Mouse (Mus musculus) intestine, postnatal 0 days (tissue): ENCODE data around the gene Arl6ip1. TPM values are rescaled to one million over a fixed set of nuclear protein-coding genes. Genes with fewer than 3 reads are reported as not detected.

Source experiments
- ATAC-seq: fragments of 200-750 bp; cut with Nextera tagmentation; 2 replicates; pipeline ENCODE4 v1.8.0; 2017; ENCODE audit warnings: mild to moderate bottlenecking, moderate TSS enrichment, moderate library complexity
- H3K27ac ChIP-seq: fragments of 300-500 bp; sonication (generic); 2 replicates; pipeline ENCODE4 v1.5.1; 2014; ENCODE audit warnings: mild to moderate bottlenecking, low read depth, low read length, moderate library complexity
- H3K27me3 ChIP-seq: fragments of 300-500 bp; sonication (generic); replicated peaks from 2 replicates; pipeline ENCODE4 v1.6.1; 2014; ENCODE audit warnings: low read length, mixed read lengths; ENCODE audit not compliant: control insufficient read depth, insufficient read depth
- H3K36me3 ChIP-seq: fragments of 300-500 bp; sonication (generic); 2 replicates; pipeline ENCODE4 v1.6.1; 2014; ENCODE audit warnings: mild to moderate bottlenecking, moderate library complexity; ENCODE audit not compliant: control insufficient read depth, insufficient read depth
- H3K4me1 ChIP-seq: fragments of 300-500 bp; sonication (generic); replicated peaks from 2 replicates; pipeline ENCODE4 v1.6.1; 2014; ENCODE audit warnings: antibody characterized with exemption, low read length, mixed read lengths; ENCODE audit not compliant: control insufficient read depth, insufficient read depth
- H3K4me2 ChIP-seq: fragments of 300-500 bp; sonication (generic); replicated peaks from 2 replicates; pipeline ENCODE4 v1.6.1; 2014; ENCODE audit warnings: low read depth, mild to moderate bottlenecking, moderate library complexity
- H3K4me3 ChIP-seq: fragments of 300-500 bp; sonication (generic); 2 replicates; pipeline ENCODE4 v1.5.1; 2014; ENCODE audit warnings: low read depth, low read length
- H3K9ac ChIP-seq: fragments of 300-500 bp; sonication (generic); 2 replicates; pipeline ENCODE4 v1.6.1; 2014; ENCODE audit warnings: mild to moderate bottlenecking, low read depth, low read length
- H3K9me3 ChIP-seq: fragments of 300-500 bp; sonication (generic); 2 replicates; pipeline ENCODE4 v1.6.1; 2016; ENCODE audit warnings: mixed run types; ENCODE audit not compliant: control insufficient read depth
- CTCF ChIP-seq: sonication (generic); IDR thresholded peaks from 2 replicates; pipeline ENCODE4 v1.5.1; 2016; ENCODE audit warnings: low read depth, mild to moderate bottlenecking, control low read depth, antibody characterized with exemption, moderate library complexity
- WGBS: fragments of 180-500 bp; shearing (Covaris S2); extraction: QIAGEN DNeasy Blood & Tissue Kit; methylation state at CpG from one replicate; pipeline ENCODE4 v1.1.7; 2014; 5-methylcytosine and 5-hydroxymethylcytosine counted together
- polyA plus RNA-seq: library from polyadenylated mRNA; unstranded; fragments of >200 nt; fragmentation: Nextera tagmentation; extraction: Ambion mirVana; gene quantifications from 2 replicates; pipeline ENCODE4 v1.2.1, GENCODE M21; 2015

Gene Arl6ip1
- polyA plus RNA-seq, 1 experiment from 2014 or later: 587 TPM

- H3K4me2 ChIP-seq: no peak overlapping the region
- no peak for TF ChIP-seq CTCF
- no peak overlapping the region for H3K9ac ChIP-seq
- H3K27me3 ChIP-seq: no peaks in the 10 kb centered on the region
- no peaks in the 10 kb centered on the region for H3K4me1 ChIP-seq
- ATAC-seq: no peak; the same call in 1 of the 2 replicates
- 31% methylated on average over 4 of the region's 4 CpGs for whole genome bisulfite sequencing
- H3K36me3 ChIP-seq: peaks cover 23% of the 10 kb centered on the region
- H3K27ac ChIP-seq: no peak overlapping the region
- no peaks in the 10 kb centered on the region for H3K9me3 ChIP-seq
- no peak overlapping the region for H3K4me3 ChIP-seq
Measured at GRCm38 (mm10) chr7:118102678-118103461, 26.6 kb downstream of the Arl6ip1 start.

- Histone ChIP-seq H3K9me3 (no peaks in the 10 kb centered on the region), H3K36me3 (peaks cover 17% of the 10 kb centered on the region), H3K4me3 (no peak overlapping the region), H3K9ac (no peak overlapping the region), H3K4me2 (no peak overlapping the region), H3K27ac (no peak overlapping the region), H3K4me1 (no peaks in the 10 kb centered on the region), H3K27me3 (no peaks in the 10 kb centered on the region)
- ATAC-seq: no peak
- TF ChIP-seq CTCF: peak; percentile 96
- 45% methylated on average over 4 of the region's 4 CpGs for whole genome bisulfite sequencing
Measured at GRCm38 (mm10) chr7:118102231-118102630, 27.2 kb downstream of the Arl6ip1 start.

- no peak overlapping the region for H3K27ac ChIP-seq
- H3K4me1 ChIP-seq: no peaks in the 10 kb centered on the region
- WGBS: 58% methylated on average over 7 of the region's 7 CpGs
- no peak overlapping the region for H3K4me2 ChIP-seq
- H3K36me3 ChIP-seq: no peaks in the 10 kb centered on the region
- TF ChIP-seq CTCF: no peak
- H3K27me3 ChIP-seq: no peaks in the 10 kb centered on the region
- no peak for ATAC-seq
- H3K9ac ChIP-seq: no peak overlapping the region
- no peak overlapping the region for H3K4me3 ChIP-seq
- H3K9me3 ChIP-seq: no peaks in the 10 kb centered on the region
Measured at GRCm38 (mm10) chr7:118097615-118098014, 31.8 kb downstream of the Arl6ip1 start.

GRCm38 (mm10) chr7:118079987-118080386, 49.5 kb downstream of the Arl6ip1 start:
- Histone ChIP-seq H3K9ac (no peak overlapping the region), H3K9me3 (no peaks in the 10 kb centered on the region), H3K27ac (no peak overlapping the region), H3K4me3 (no peak overlapping the region), H3K27me3 (no peaks in the 10 kb centered on the region), H3K4me2 (no peak overlapping the region), H3K4me1 (no peaks in the 10 kb centered on the region), H3K36me3 (no peaks in the 10 kb centered on the region)
- ATAC-seq: no peak
- 71% methylated on average over 4 of the region's 4 CpGs for WGBS
- TF ChIP-seq CTCF: no peak

GRCm38 (mm10) chr7:118079097-118079496, 50.4 kb downstream of the Arl6ip1 start:
- no peaks in the 10 kb centered on the region for H3K4me1 ChIP-seq
- 87% methylated on average over 5 of the region's 5 CpGs for whole genome bisulfite sequencing
- H3K4me2 ChIP-seq: no peak overlapping the region
- no peak overlapping the region for H3K4me3 ChIP-seq
- TF ChIP-seq CTCF: peak; percentile 36; the same call in 1 of the 2 replicates
- H3K9me3 ChIP-seq: no peaks in the 10 kb centered on the region
- no peaks in the 10 kb centered on the region for H3K36me3 ChIP-seq
- H3K27ac ChIP-seq: no peak overlapping the region
- H3K27me3 ChIP-seq: no peaks in the 10 kb centered on the region
- ATAC-seq: no peak
- H3K9ac ChIP-seq: no peak overlapping the region

Other genes starting within 250 kb of the Arl6ip1 start
- gene Rps15a, start 13.5 kb downstream of the Arl6ip1 start, polyA plus RNA-seq: 433 and 466 TPM in 2 replicates
- gene Smg1, start 114.0 kb upstream of the Arl6ip1 start, polyA plus RNA-seq: 6.7 and 7.9 TPM in 2 replicates